Mouse (Mus musculus) ES-E14 (cell line): Measurements from ENCODE around the gene Flot1. TPM values are rescaled to one million over a fixed set of nuclear protein-coding genes. Genes with fewer than 3 reads are reported as not detected.

Source experiments
- DNase-seq: peaks from one replicate; pipeline ENCODE4 v3.0.0-alpha.2; 2013; ENCODE audit warnings: low read depth, low spot score
- H3K27ac ChIP-seq: 2 replicates; pipeline ENCODE4 v1.5.1; 2012; ENCODE audit warnings: low read depth, mild to moderate bottlenecking, low read length, moderate library complexity, mixed read lengths; ENCODE audit not compliant: poor library complexity, insufficient read depth, severe bottlenecking
- H3K36me3 ChIP-seq: 2 replicates; pipeline ENCODE4 v1.6.1; 2012; ENCODE audit warnings: mild to moderate bottlenecking, low read length, moderate library complexity, mixed read lengths; ENCODE audit not compliant: control insufficient read depth, poor library complexity, insufficient read depth, severe bottlenecking
- H3K4me1 ChIP-seq, 2 experiments: fragments of 150-350 bp in 1 of 2; sonication (generic) in 1 of 2; 2 replicates each; pipeline ENCODE4 v1.6.1; 2012; ENCODE audit warnings: low read length in 2 of 2, mild to moderate bottlenecking in 1 of 2, mixed read lengths in 1 of 2; ENCODE audit not compliant: control insufficient read depth in 2 of 2, insufficient read depth in 2 of 2, poor library complexity in 1 of 2
- H3K4me3 ChIP-seq, 2 experiments: fragments of 150-350 bp in 1 of 2; sonication (generic) in 1 of 2; 2 replicates each; pipeline ENCODE4 v1.5.1; 2012; ENCODE audit warnings: low read length in 2 of 2, low read depth in 1 of 2, mild to moderate bottlenecking in 1 of 2, mixed read lengths in 1 of 2; ENCODE audit not compliant: insufficient read depth in 1 of 2, poor library complexity in 1 of 2, severe bottlenecking in 1 of 2
- H3K9ac ChIP-seq: 2 replicates; pipeline ENCODE4 v1.6.1; 2012; ENCODE audit warnings: low read depth, mild to moderate bottlenecking, low read length, mixed read lengths; ENCODE audit not compliant: poor library complexity, insufficient read depth, severe bottlenecking
- H3K9me3 ChIP-seq: fragments of 150-350 bp; sonication (generic); 2 replicates; pipeline ENCODE4 v1.6.1; 2012; ENCODE audit warnings: low read depth, mild to moderate bottlenecking, low read length; ENCODE audit not compliant: control insufficient read depth, insufficient read depth
- CHD2 ChIP-seq: IDR thresholded peaks from 2 replicates; pipeline ENCODE4 v1.6.1; 2014; ENCODE audit warnings: mild to moderate bottlenecking, low read depth, low read length, inconsistent platforms
- HCFC1 ChIP-seq: IDR thresholded peaks from 2 replicates; pipeline ENCODE4 v1.6.1; 2012; ENCODE audit warnings: low read length, inconsistent platforms, borderline replicate concordance; ENCODE audit not compliant: insufficient read depth
- MAFK ChIP-seq: IDR thresholded peaks from 2 replicates; pipeline ENCODE4 v1.6.1; 2014; ENCODE audit warnings: mild to moderate bottlenecking, low read depth, low read length, inconsistent platforms; ENCODE audit not compliant: insufficient read depth
- ZC3H11A ChIP-seq: IDR thresholded peaks from 2 replicates; pipeline ENCODE4 v1.6.1; 2012; ENCODE audit warnings: low read depth, mild to moderate bottlenecking, inconsistent platforms, low read length, borderline replicate concordance
- ZNF384 ChIP-seq: IDR thresholded peaks from 2 replicates; pipeline ENCODE4 v1.6.1; 2012; ENCODE audit warnings: low read depth, low read length, inconsistent platforms
- in situ Hi-C, 2 experiments: fragments of 600-800 bp; cut with MboI; formaldehyde crosslinking; loops; one replicate each; pipeline ENCODE4 v1.15.1; 2025; ENCODE audit warnings: low sequenced_read_pairs in 2 of 2, inconsistent platforms in 1 of 2; ENCODE audit not compliant: unreplicated experiment in 2 of 2
- total RNA-seq: library from RNA; depleted of rRNA; stranded (reverse); fragments of 300-350 nt; gene quantifications from 2 replicates; pipeline ENCODE4 v1.2.3, GENCODE M21; 2012

The Flot1 gene
- total RNA-seq, 1 experiment = 34.6 TPM

- TF ChIP-seq CHD2 (no peak), ZNF384 (no peak), ZC3H11A (no peak), HCFC1 (no peak), MAFK (no peak)
- in situ Hi-C loops = no loop called here
- Histone ChIP-seq H3K4me3 (no peak overlapping the region), H3K9ac (no peak overlapping the region), H3K27ac (no peak overlapping the region), H3K36me3 (no peaks in the 10 kb centered on the region), H3K4me1 (no peaks in the 10 kb centered on the region; a peak in 1 of 4 replicates), H3K9me3 (no peaks in the 10 kb centered on the region)
- DNase-seq = no peak
Observed at GRCm38 (mm10) chr17:35780362-35780761, 42.7 kb upstream of the Flot1 start.

- no peak for TF ChIP-seq CHD2
- no peak for TF ChIP-seq ZNF384
- TF ChIP-seq MAFK = no peak
- no peak overlapping the region for H3K27ac ChIP-seq
- in situ Hi-C loops = no loop called here
- no peak overlapping the region for H3K4me3 ChIP-seq
- no peaks in the 10 kb centered on the region for H3K36me3 ChIP-seq
- peak; percentile 37 for DNase-seq
- no peak overlapping the region for H3K9ac ChIP-seq
- H3K4me1 ChIP-seq = no peaks in the 10 kb centered on the region
- H3K9me3 ChIP-seq = no peaks in the 10 kb centered on the region
Observed at GRCm38 (mm10) chr17:35782398-35782797, 40.6 kb upstream of the Flot1 start.

- H3K9ac ChIP-seq = no peak overlapping the region
- TF ChIP-seq ZC3H11A (no peak), CHD2 (no peak), ZNF384 (no peak), MAFK (no peak), HCFC1 (no peak)
- DNase-seq = no peak
- no peak overlapping the region for H3K27ac ChIP-seq
- no peaks in the 10 kb centered on the region for H3K4me1 ChIP-seq
- H3K36me3 ChIP-seq = no peaks in the 10 kb centered on the region
- H3K9me3 ChIP-seq = no peaks in the 10 kb centered on the region
- no peak overlapping the region for H3K4me3 ChIP-seq
- in situ Hi-C loops = no loop called here
Observed at GRCm38 (mm10) chr17:35782924-35783323, 40.1 kb upstream of the Flot1 start.

- no peaks in the 10 kb centered on the region for H3K9me3 ChIP-seq
- DNase-seq = no peak
- H3K4me1 ChIP-seq = no peaks in the 10 kb centered on the region
- no peaks in the 10 kb centered on the region for H3K36me3 ChIP-seq
- no peak overlapping the region for H3K27ac ChIP-seq
- TF ChIP-seq ZC3H11A (no peak), MAFK (no peak), ZNF384 (no peak), CHD2 (no peak), HCFC1 (no peak)
- H3K9ac ChIP-seq = no peak overlapping the region
- no peak overlapping the region for H3K4me3 ChIP-seq
- in situ Hi-C loops = no loop called here
Observed at GRCm38 (mm10) chr17:35783944-35784343, 39.1 kb upstream of the Flot1 start.

GRCm38 (mm10) chr17:35785140-35785539 is 37.9 kb upstream of the Flot1 start:
- no peaks in the 10 kb centered on the region for H3K36me3 ChIP-seq
- no peak for DNase-seq
- H3K4me3 ChIP-seq = no peak overlapping the region
- no peaks in the 10 kb centered on the region for H3K9me3 ChIP-seq
- no peaks in the 10 kb centered on the region for H3K4me1 ChIP-seq
- H3K9ac ChIP-seq = no peak overlapping the region
- H3K27ac ChIP-seq = no peak overlapping the region
- TF ChIP-seq ZC3H11A (no peak), ZNF384 (no peak), CHD2 (no peak), HCFC1 (no peak), MAFK (no peak)
- in situ Hi-C loops = no loop called here
